Mouse (Mus musculus) forebrain, embryonic 10.5 days (tissue): ENCODE results near the gene Fbxl13. TPM values are rescaled to one million over a fixed set of nuclear protein-coding genes. Genes with fewer than 3 reads are reported as not detected.

Experiments used
- DNase-seq: peaks from one replicate; pipeline ENCODE4 v3.0.0-alpha.2; 2017; ENCODE audit warnings: low spot score; ENCODE audit errors: extremely low spot score
- H3K27ac ChIP-seq: fragments of 300-500 bp; sonication (generic); 2 replicates; pipeline ENCODE4 v1.5.1; 2016; ENCODE audit warnings: mild to moderate bottlenecking
- H3K27me3 ChIP-seq: fragments of 300-500 bp; sonication (generic); 2 replicates; pipeline ENCODE4 v1.6.1; 2016; ENCODE audit warnings: mild to moderate bottlenecking; ENCODE audit not compliant: poor library complexity, severe bottlenecking
- H3K36me3 ChIP-seq: fragments of 300-500 bp; sonication (generic); replicated peaks from 2 replicates; pipeline ENCODE4 v1.6.1; 2016; ENCODE audit warnings: mild to moderate bottlenecking, moderate library complexity
- H3K4me1 ChIP-seq: fragments of 300-500 bp; sonication (generic); 2 replicates; pipeline ENCODE4 v1.6.1; 2016
- H3K4me3 ChIP-seq: fragments of 300-500 bp; sonication (generic); 2 replicates; pipeline ENCODE4 v1.5.1; 2016; ENCODE audit warnings: mild to moderate bottlenecking, moderate library complexity
- H3K9me3 ChIP-seq: fragments of 300-500 bp; sonication (generic); 2 replicates; pipeline ENCODE4 v1.6.1; 2016; ENCODE audit warnings: mild to moderate bottlenecking, moderate library complexity
- WGBS: fragments of 180-500 bp; shearing (Covaris S2); methylation state at CpG from one replicate; pipeline ENCODE4 v1.1.7; 2016; 5-methylcytosine and 5-hydroxymethylcytosine counted together
- polyA plus RNA-seq: library from polyadenylated mRNA; unstranded; fragments of >200 nt; fragmentation: Nextera tagmentation; extraction: Ambion mirVana; gene quantifications from 2 replicates; pipeline ENCODE4 v1.2.1, GENCODE M21; 2016

The Fbxl13 gene
- polyA plus RNA-seq, 1 experiment from 2014 or later, result 0.12 TPM

DNA sequence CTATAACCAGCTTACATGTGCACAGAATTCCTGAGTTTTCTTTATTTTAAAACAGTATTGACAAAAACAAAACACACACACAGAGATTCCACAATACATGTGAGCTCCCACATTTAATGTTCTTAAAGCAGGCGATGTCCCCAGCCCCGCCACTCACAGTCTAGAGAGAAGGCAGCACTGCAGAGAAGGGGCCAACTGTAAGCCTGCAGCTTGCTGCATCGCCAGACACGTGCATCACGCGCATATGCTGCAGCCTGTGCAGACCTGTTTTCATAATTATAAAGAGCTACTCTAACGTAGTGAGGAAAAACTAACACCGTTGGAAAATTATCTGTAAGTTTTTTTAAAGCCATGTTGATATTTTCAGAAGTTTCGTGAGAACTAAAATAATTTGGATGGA, 28.3 kb upstream of the Fbxl13 start:
- H3K27ac ChIP-seq, result no peak overlapping the region
- DNase-seq, result no peak
- peaks cover 77% of the 10 kb centered on the region for H3K36me3 ChIP-seq
- 88% methylated on average over 9 of the region's 9 CpGs for WGBS
- H3K4me3 ChIP-seq, result no peak overlapping the region
- H3K27me3 ChIP-seq, result no peaks in the 10 kb centered on the region
- 0 out of 2 replicates have a peak, but pooled peaks cover 9% of the 10 kb centered on the region for H3K4me1 ChIP-seq
- 0 out of 2 replicates have a peak, but pooled peaks cover 2% of the 10 kb centered on the region for H3K9me3 ChIP-seq

GRCm38 (mm10) chr5:21672812-21673635, 27.6 kb upstream of the Fbxl13 start:
- no peak overlapping the region for H3K4me3 ChIP-seq
- 0 out of 2 replicates have a peak, but pooled peaks cover 9% of the 10 kb centered on the region for H3K4me1 ChIP-seq
- no peaks in the 10 kb centered on the region for H3K9me3 ChIP-seq
- no peak for DNase-seq
- 69% methylated on average over 23 of the region's 23 CpGs for WGBS
- no peaks in the 10 kb centered on the region for H3K27me3 ChIP-seq
- H3K36me3 ChIP-seq, result peaks cover 70% of the 10 kb centered on the region
- H3K27ac ChIP-seq, result peak overlapping the region; percentile 48; the same call in 1 of the 2 replicates

DNA sequence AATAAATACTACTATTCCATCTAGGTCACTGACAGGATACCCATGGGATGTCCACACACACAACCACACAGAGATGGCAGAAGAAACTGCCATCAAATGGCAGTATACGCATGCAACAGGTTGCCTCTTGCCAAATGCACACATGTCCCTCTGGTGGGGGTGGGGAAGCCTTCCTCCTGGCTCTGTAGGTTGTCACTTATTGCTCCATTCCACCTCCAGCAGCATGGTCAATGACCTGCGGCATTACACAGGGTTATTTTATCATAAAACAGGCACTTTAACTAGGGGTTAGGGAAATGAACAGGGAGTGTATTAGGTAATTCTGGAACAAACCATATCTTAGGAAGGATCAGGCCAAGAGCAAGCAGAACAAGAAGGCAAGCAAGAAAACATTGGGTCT, 23.9 kb upstream of the Fbxl13 start:
- no peaks in the 10 kb centered on the region for H3K9me3 ChIP-seq
- peaks cover 14% of the 10 kb centered on the region; the same call in 1 of the 2 replicates for H3K4me1 ChIP-seq
- peaks cover 52% of the 10 kb centered on the region for H3K36me3 ChIP-seq
- H3K27me3 ChIP-seq, result no peaks in the 10 kb centered on the region
- no peak overlapping the region for H3K4me3 ChIP-seq
- 94% methylated on average over 2 of the region's 2 CpGs for WGBS
- no peak for DNase-seq
- no peak overlapping the region for H3K27ac ChIP-seq

DNA sequence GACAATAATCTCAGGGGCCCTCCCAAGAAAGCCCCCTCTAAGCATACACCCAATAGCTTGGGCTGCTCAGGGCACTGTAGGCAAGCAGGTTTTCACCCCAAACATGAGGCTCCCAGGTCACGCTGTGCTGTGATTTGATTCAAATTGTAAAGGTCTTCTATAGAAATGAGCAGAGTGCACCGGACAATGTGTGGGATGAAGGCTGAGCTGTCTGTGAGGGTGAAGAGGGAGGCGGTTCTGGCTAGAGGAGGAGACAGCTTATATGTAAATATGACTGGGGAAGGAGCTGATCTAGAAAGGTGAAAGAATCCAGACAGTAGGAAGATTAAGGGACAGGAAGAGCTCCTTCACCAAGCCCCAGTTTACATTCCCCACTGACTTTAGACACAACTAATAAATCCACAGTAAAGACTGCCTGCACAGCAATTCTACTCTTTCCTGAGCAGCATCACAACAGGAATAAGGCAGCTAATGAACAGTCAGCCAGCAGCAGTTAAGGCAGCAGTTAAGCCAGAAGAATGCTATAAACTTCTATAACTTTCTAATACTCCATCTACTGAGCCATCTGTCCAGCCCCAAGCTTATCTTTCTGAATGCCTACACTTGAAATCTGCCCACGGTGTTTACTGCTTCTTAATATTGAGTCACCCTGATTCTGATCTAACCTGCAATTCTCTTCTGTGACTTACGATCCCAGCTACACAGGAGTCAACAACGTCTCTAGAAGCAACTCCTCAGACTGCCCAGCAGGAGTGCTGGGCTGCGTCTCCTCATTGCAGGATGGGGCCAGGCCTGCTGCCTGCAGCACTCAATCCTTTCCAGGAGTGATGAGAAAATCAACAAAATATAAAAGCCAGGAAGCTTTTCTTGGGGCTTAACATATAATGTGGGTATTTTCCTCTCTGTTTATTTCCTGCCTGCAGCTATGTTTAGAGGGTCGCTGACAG, 22.0 kb upstream of the Fbxl13 start:
- 71% methylated on average over 8 of the region's 8 CpGs for WGBS
- Histone ChIP-seq H3K4me3 (no peak overlapping the region), H3K9me3 (no peaks in the 10 kb centered on the region), H3K27me3 (no peaks in the 10 kb centered on the region), H3K27ac (no peak overlapping the region), H3K4me1 (peaks cover 5% of the 10 kb centered on the region; the same call in 1 of the 2 replicates), H3K36me3 (peaks cover 61% of the 10 kb centered on the region)
- no peak for DNase-seq

GRCm38 (mm10) chr5:21663081-21663480, 17.6 kb upstream of the Fbxl13 start:
- H3K27me3 ChIP-seq, result no peaks in the 10 kb centered on the region
- H3K4me1 ChIP-seq, result peaks cover 8% of the 10 kb centered on the region; the same call in 1 of the 2 replicates
- peaks cover 78% of the 10 kb centered on the region for H3K36me3 ChIP-seq
- no peak overlapping the region for H3K27ac ChIP-seq
- H3K4me3 ChIP-seq, result no peak overlapping the region
- WGBS, result 95% methylated on average over 11 of the region's 11 CpGs
- no peak for DNase-seq
- no peaks in the 10 kb centered on the region for H3K9me3 ChIP-seq

- no peaks in the 10 kb centered on the region for H3K27me3 ChIP-seq
- 93% methylated on average over 6 of the region's 6 CpGs for WGBS
- no peak overlapping the region for H3K27ac ChIP-seq
- no peak for DNase-seq
- H3K36me3 ChIP-seq, result peaks cover 94% of the 10 kb centered on the region
- no peak overlapping the region for H3K4me3 ChIP-seq
- 0 out of 2 replicates have a peak, but pooled peaks cover 3% of the 10 kb centered on the region for H3K4me1 ChIP-seq
- H3K9me3 ChIP-seq, result no peaks in the 10 kb centered on the region
Observed at GRCm38 (mm10) chr5:21660850-21661249, 15.4 kb upstream of the Fbxl13 start.

- Histone ChIP-seq H3K9me3 (no peaks in the 10 kb centered on the region), H3K27ac (peak overlapping the region; percentile 9; the same call in 1 of the 2 replicates), H3K4me1 (0 out of 2 replicates have a peak, but pooled peaks cover 3% of the 10 kb centered on the region), H3K4me3 (no peak overlapping the region), H3K27me3 (no peaks in the 10 kb centered on the region), H3K36me3 (peaks cover 92% of the 10 kb centered on the region)
- whole genome bisulfite sequencing, result 60% methylated on average over 11 of the region's 11 CpGs
- peak; percentile 75 for DNase-seq
Observed at GRCm38 (mm10) chr5:21658623-21659395, 13.4 kb upstream of the Fbxl13 start.

GRCm38 (mm10) chr5:21658038-21658437, 12.6 kb upstream of the Fbxl13 start:
- Histone ChIP-seq H3K36me3 (peaks cover 92% of the 10 kb centered on the region), H3K4me3 (no peak overlapping the region), H3K27me3 (no peaks in the 10 kb centered on the region), H3K9me3 (no peaks in the 10 kb centered on the region), H3K27ac (no peak overlapping the region), H3K4me1 (0 out of 2 replicates have a peak, but pooled peaks cover 3% of the 10 kb centered on the region)
- no peak for DNase-seq
- 91% methylated on average over 6 of the region's 6 CpGs for WGBS

- 94% methylated on average over 9 of the region's 9 CpGs for WGBS
- Histone ChIP-seq H3K36me3 (peaks cover 92% of the 10 kb centered on the region), H3K27ac (no peak overlapping the region), H3K9me3 (no peaks in the 10 kb centered on the region), H3K4me3 (no peak overlapping the region), H3K4me1 (0 out of 2 replicates have a peak, but pooled peaks cover 3% of the 10 kb centered on the region), H3K27me3 (no peaks in the 10 kb centered on the region)
- DNase-seq, result no peak
Observed at GRCm38 (mm10) chr5:21656912-21657311, 11.5 kb upstream of the Fbxl13 start.

- Histone ChIP-seq H3K27ac (no peak overlapping the region), H3K27me3 (no peaks in the 10 kb centered on the region), H3K4me3 (no peak overlapping the region), H3K36me3 (peaks cover 86% of the 10 kb centered on the region), H3K4me1 (peaks cover 6% of the 10 kb centered on the region), H3K9me3 (no peaks in the 10 kb centered on the region)
- no peak for DNase-seq
- WGBS, result 92% methylated on average over 7 of the region's 7 CpGs
Observed at GRCm38 (mm10) chr5:21651885-21652612, 6.6 kb upstream of the Fbxl13 start.

DNA sequence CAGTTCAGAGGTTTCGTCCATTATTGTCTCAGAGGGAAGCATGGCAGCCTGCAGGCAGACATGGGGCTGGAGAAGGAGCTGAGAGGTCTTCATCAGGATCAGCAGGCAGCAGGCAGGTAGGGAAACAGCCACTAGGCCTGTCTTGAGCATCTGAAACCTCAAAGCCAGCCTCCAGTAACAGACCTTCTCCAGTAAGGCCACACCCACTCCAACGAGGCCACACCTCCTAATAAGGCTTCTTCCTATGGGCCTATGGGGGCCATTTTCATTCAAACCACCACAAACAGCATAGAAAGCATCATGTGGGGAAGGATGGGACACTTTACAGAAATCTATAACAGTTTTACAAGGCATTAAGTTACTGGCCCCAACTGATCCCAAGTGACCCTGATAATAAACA, 5.3 kb upstream of the Fbxl13 start:
- Histone ChIP-seq H3K27me3 (no peaks in the 10 kb centered on the region), H3K4me1 (peaks cover 13% of the 10 kb centered on the region), H3K36me3 (peaks cover 77% of the 10 kb centered on the region), H3K27ac (no peak overlapping the region), H3K9me3 (no peaks in the 10 kb centered on the region), H3K4me3 (no peak overlapping the region)
- WGBS, result 80% methylated on average over 2 of the region's 2 CpGs
- no peak for DNase-seq
